9 mouse cellular contexts compared by ENCODE assay signal in genomic region chr8:84913502-84913900, GRCm38 (mm10). TPM values are rescaled to one million over a fixed set of nuclear protein-coding genes. Genes with fewer than 3 reads are reported as not detected.
DNase-seq lines count a peak whose midpoint lies in the region; ATAC-seq lines count a peak whose summit lies in the region.
"Had no signal": no experiment of that assay in that cellular context is flagged by ENCODE, and none has a peak within 500 bp of the region (broad histone marks: within the 10 kb centered on the region; RNA-seq: fewer than 3 reads in every experiment).

No protein-coding gene starts in this region.

- peak overlapping the region; percentile 94 for H3K4me2 ChIP-seq in heart, embryonic 13.5 days
- H3K4me2 ChIP-seq in hindbrain, embryonic 14.5 days (replicated peaks): peak overlapping the region; percentile 45

- H3K9ac ChIP-seq in heart, embryonic 13.5 days: peak overlapping the region; percentile 74
- peak overlapping the region; percentile 13; the same call in 1 of the 2 replicates for H3K9ac ChIP-seq in hindbrain, embryonic 14.5 days

- no peak for DNase-seq in heart, postnatal 14 days
- DNase-seq in R1 (ENCODE audit: low read depth, low spot score): peak; percentile 68
- no peak for DNase-seq in hindbrain, embryonic 14.5 days (ENCODE audit: low spot score)
- no peak for DNase-seq in midbrain, embryonic 10.5 days (ENCODE audit: low spot score)
- no peak for DNase-seq in yolk sac, embryonic 10.5 days (ENCODE audit: low spot score)
- no peak for DNase-seq in retina, postnatal 1 day
- DNase-seq in right cerebral cortex, adult 18-20 months: no peak

- no peak for ATAC-seq in heart, embryonic 13.5 days (ENCODE audit: extremely low read depth, insufficient number of reproducible peaks, low FRiP score, low TSS enrichment)
- ATAC-seq in hindbrain, embryonic 14.5 days (ENCODE audit: low FRiP score): no peak

- WGBS in heart, embryonic 13.5 days: 13% methylated on average over 9 of the region's 9 CpGs
- 16% methylated on average over 9 of the region's 9 CpGs for WGBS in hindbrain, embryonic 14.5 days
- 13% methylated on average over 9 of the region's 9 CpGs for WGBS in midbrain, embryonic 10.5 days

- H3K27ac ChIP-seq in heart, embryonic 13.5 days (replicated peaks): no peak overlapping the region
- no peak overlapping the region for H3K27ac ChIP-seq in hindbrain, embryonic 14.5 days
- H3K27ac ChIP-seq in midbrain, embryonic 10.5 days (replicated peaks): no peak overlapping the region

- H3K4me1 ChIP-seq in heart, embryonic 13.5 days: peaks cover 21% of the 10 kb centered on the region
- peaks cover 7% of the 10 kb centered on the region; the same call in 1 of the 2 replicates for H3K4me1 ChIP-seq in hindbrain, embryonic 14.5 days (replicated peaks; ENCODE audit: control insufficient read depth, insufficient read depth, low read length)
- peaks cover 34% of the 10 kb centered on the region for H3K4me1 ChIP-seq in midbrain, embryonic 10.5 days

- peaks cover 5% of the 10 kb centered on the region; the same call in 1 of the 2 replicates for H3K9me3 ChIP-seq in heart, embryonic 13.5 days
- no peaks in the 10 kb centered on the region for H3K9me3 ChIP-seq in hindbrain, embryonic 14.5 days (ENCODE audit: control insufficient read depth, low read length)
- peaks cover 5% of the 10 kb centered on the region; the same call in 1 of the 2 replicates for H3K9me3 ChIP-seq in midbrain, embryonic 10.5 days (replicated peaks)

- intact Hi-C loops in heart, postnatal 14 days (cut with DNase I): no loop called here

- H3K4me3 ChIP-seq in heart, embryonic 13.5 days: peak overlapping the region; percentile 55
- H3K4me3 ChIP-seq in hindbrain, embryonic 14.5 days (replicated peaks; ENCODE audit: low read length): peak overlapping the region; percentile 21
- H3K4me3 ChIP-seq in midbrain, embryonic 10.5 days: peak overlapping the region; percentile 52

- H3K36me3 ChIP-seq in heart, embryonic 13.5 days: no peaks in the 10 kb centered on the region
- peaks cover 84% of the 10 kb centered on the region for H3K36me3 ChIP-seq in hindbrain, embryonic 14.5 days (replicated peaks; ENCODE audit: control insufficient read depth, insufficient read depth)
- H3K36me3 ChIP-seq in midbrain, embryonic 10.5 days: peaks cover 37% of the 10 kb centered on the region

- peaks cover 97% of the 10 kb centered on the region for H3K27me3 ChIP-seq in heart, embryonic 13.5 days (replicated peaks)
- H3K27me3 ChIP-seq in hindbrain, embryonic 14.5 days (ENCODE audit: control insufficient read depth, insufficient read depth, low read length): peaks cover 46% of the 10 kb centered on the region
- H3K27me3 ChIP-seq in midbrain, embryonic 10.5 days (ENCODE audit: low read depth, poor library complexity, severe bottlenecking): peaks cover 100% of the 10 kb centered on the region

RNA-seq across cellular contexts. Expression of gene Dnase2a, which starts 5.1 kb away (rescaled TPM):
- polyA plus RNA-seq in heart, embryonic 13.5 days (2015; fragmentation: Nextera tagmentation; extraction: Ambion mirVana): 5.3 and 5.9 TPM in 2 replicates
- 1 to 10 TPM; 5.9 to 7.3 TPM for total RNA-seq in heart, postnatal 14 days (2021)
- polyA plus RNA-seq in hindbrain, embryonic 14.5 days (2014; fragmentation: Nextera tagmentation; extraction: Ambion mirVana): 3.3 and 6.0 TPM in 2 replicates
- 6.6 and 7.5 TPM in 2 replicates for polyA plus RNA-seq in midbrain, embryonic 10.5 days (2016; fragmentation: Nextera tagmentation; extraction: Ambion mirVana)

RNA-seq across cellular contexts. Expression of gene Klf1, which starts 11.8 kb away (rescaled TPM):
- 4.9 and 15.6 TPM in 2 replicates for polyA plus RNA-seq in heart, embryonic 13.5 days (2015; fragmentation: Nextera tagmentation; extraction: Ambion mirVana)
- total RNA-seq in heart, postnatal 14 days (2021): not detected
- polyA plus RNA-seq in hindbrain, embryonic 14.5 days (2014; fragmentation: Nextera tagmentation; extraction: Ambion mirVana): 0.70 and 0.91 TPM in 2 replicates
- 14.8 and 19.7 TPM in 2 replicates for polyA plus RNA-seq in midbrain, embryonic 10.5 days (2016; fragmentation: Nextera tagmentation; extraction: Ambion mirVana)
- total RNA-seq: neutrophil, adult 5-6 weeks had no signal

RNA-seq across cellular contexts. Expression of gene Gcdh, which starts 19.8 kb away (rescaled TPM):
- 31.0 and 37.5 TPM in 2 replicates for polyA plus RNA-seq in heart, embryonic 13.5 days (2015; fragmentation: Nextera tagmentation; extraction: Ambion mirVana)
- 10 to 100 TPM; 41.4 to 42.0 TPM for total RNA-seq in heart, postnatal 14 days (2021)
- 25.6 and 29.8 TPM in 2 replicates for polyA plus RNA-seq in hindbrain, embryonic 14.5 days (2014; fragmentation: Nextera tagmentation; extraction: Ambion mirVana)
- 37.3 and 39.6 TPM in 2 replicates for polyA plus RNA-seq in midbrain, embryonic 10.5 days (2016; fragmentation: Nextera tagmentation; extraction: Ambion mirVana)

RNA-seq across cellular contexts. Expression of gene Mast1, which starts 23.7 kb away (rescaled TPM):
- 0.11 and 0.19 TPM in 2 replicates for polyA plus RNA-seq in heart, embryonic 13.5 days (2015; fragmentation: Nextera tagmentation; extraction: Ambion mirVana)
- not detected for total RNA-seq in heart, postnatal 14 days (2021)
- 69.7 and 76.5 TPM in 2 replicates for polyA plus RNA-seq in hindbrain, embryonic 14.5 days (2014; fragmentation: Nextera tagmentation; extraction: Ambion mirVana)
- polyA plus RNA-seq in midbrain, embryonic 10.5 days (2016; fragmentation: Nextera tagmentation; extraction: Ambion mirVana): 3.2 and 8.4 TPM in 2 replicates

RNA-seq across cellular contexts. Expression of gene Rtbdn, which starts 33.3 kb away (rescaled TPM):
- 0.17 and 0.32 TPM in 2 replicates for polyA plus RNA-seq in heart, embryonic 13.5 days (2015; fragmentation: Nextera tagmentation; extraction: Ambion mirVana)
- not detected for total RNA-seq in heart, postnatal 14 days (2021)
- polyA plus RNA-seq in hindbrain, embryonic 14.5 days (2014; fragmentation: Nextera tagmentation; extraction: Ambion mirVana): 1.1 and 1.8 TPM in 2 replicates
- polyA plus RNA-seq in midbrain, embryonic 10.5 days (2016; fragmentation: Nextera tagmentation; extraction: Ambion mirVana): 0.62 and 1.2 TPM in 2 replicates
- total RNA-seq: neutrophil, adult 5-6 weeks had no signal
